Mouse (Mus musculus) intestine, embryonic 15.5 days (tissue): ENCODE results near the gene Arpc5. TPM values are rescaled to one million over a fixed set of nuclear protein-coding genes. Genes with fewer than 3 reads are reported as not detected.

Source experiments
- ATAC-seq: fragments of 200-750 bp; cut with Nextera tagmentation; 2 replicates; pipeline ENCODE4 v1.8.0; 2017; ENCODE audit warnings: moderate TSS enrichment, moderate library complexity
- H3K27ac ChIP-seq: fragments of 300-500 bp; sonication (generic); 2 replicates; pipeline ENCODE4 v1.5.1; 2015; ENCODE audit warnings: mild to moderate bottlenecking, inconsistent platforms
- H3K27me3 ChIP-seq: fragments of 300-500 bp; sonication (generic); replicated peaks from 2 replicates; pipeline ENCODE4 v1.6.1; 2015; ENCODE audit warnings: inconsistent platforms
- H3K36me3 ChIP-seq: fragments of 300-500 bp; sonication (generic); 2 replicates; pipeline ENCODE4 v1.6.1; 2015; ENCODE audit warnings: inconsistent platforms
- H3K4me1 ChIP-seq: fragments of 300-500 bp; sonication (generic); replicated peaks from 2 replicates; pipeline ENCODE4 v1.6.1; 2015; ENCODE audit warnings: inconsistent platforms
- H3K4me2 ChIP-seq: fragments of 300-500 bp; sonication (generic); replicated peaks from 2 replicates; pipeline ENCODE4 v1.6.1; 2015; ENCODE audit warnings: mild to moderate bottlenecking, inconsistent platforms
- H3K4me3 ChIP-seq: fragments of 300-500 bp; sonication (generic); replicated peaks from 2 replicates; pipeline ENCODE4 v1.5.1; 2015; ENCODE audit warnings: inconsistent platforms
- H3K9ac ChIP-seq: fragments of 300-500 bp; sonication (generic); 2 replicates; pipeline ENCODE4 v1.6.1; 2015; ENCODE audit warnings: inconsistent platforms
- H3K9me3 ChIP-seq: fragments of 300-500 bp; sonication (generic); 2 replicates; pipeline ENCODE4 v1.6.1; 2016; ENCODE audit warnings: inconsistent platforms
- WGBS: fragments of 180-500 bp; shearing (Covaris S2); methylation state at CpG from one replicate; pipeline ENCODE4 v1.1.7; 2015; 5-methylcytosine and 5-hydroxymethylcytosine counted together
- polyA plus RNA-seq: library from polyadenylated mRNA; unstranded; fragments of >200 nt; fragmentation: Nextera tagmentation; extraction: Ambion mirVana; gene quantifications from 2 replicates; pipeline ENCODE4 v1.2.1, GENCODE M21; 2015

Gene Arpc5
- polyA plus RNA-seq, 1 experiment from 2014 or later: 358 TPM

- H3K4me3 ChIP-seq: no peak overlapping the region
- no peaks in the 10 kb centered on the region for H3K9me3 ChIP-seq
- peaks cover 15% of the 10 kb centered on the region for H3K4me1 ChIP-seq
- WGBS: 33% methylated on average over 4 of the region's 4 CpGs
- H3K27me3 ChIP-seq: no peaks in the 10 kb centered on the region
- no peak overlapping the region for H3K4me2 ChIP-seq
- no peak for ATAC-seq
- H3K27ac ChIP-seq: no peak overlapping the region
- H3K9ac ChIP-seq: no peak overlapping the region
- H3K36me3 ChIP-seq: no peaks in the 10 kb centered on the region
Observed at GRCm38 (mm10) chr1:152788121-152788660, 21.8 kb downstream of the Arpc5 start.

GRCm38 (mm10) chr1:152790254-152790653, 23.9 kb downstream of the Arpc5 start:
- H3K4me2 ChIP-seq: peak overlapping the region; percentile 30; the same call in 1 of the 2 replicates
- WGBS: 20% methylated on average over 12 of the region's 12 CpGs
- H3K27me3 ChIP-seq: no peaks in the 10 kb centered on the region
- peak overlapping the region; percentile 67; the same call in 1 of the 2 replicates for H3K27ac ChIP-seq
- H3K9ac ChIP-seq: no peak overlapping the region
- H3K4me1 ChIP-seq: peaks cover 15% of the 10 kb centered on the region
- H3K9me3 ChIP-seq: no peaks in the 10 kb centered on the region
- no peak overlapping the region for H3K4me3 ChIP-seq
- no peaks in the 10 kb centered on the region for H3K36me3 ChIP-seq
- ATAC-seq: peak; percentile 70

GRCm38 (mm10) chr1:152790821-152791220, 24.5 kb downstream of the Arpc5 start:
- Histone ChIP-seq H3K27ac (peak overlapping the region; percentile 67), H3K9me3 (no peaks in the 10 kb centered on the region), H3K4me1 (peaks cover 17% of the 10 kb centered on the region), H3K9ac (no peak overlapping the region), H3K4me2 (peak overlapping the region; percentile 30; the same call in 1 of the 2 replicates), H3K27me3 (no peaks in the 10 kb centered on the region), H3K4me3 (no peak overlapping the region), H3K36me3 (no peaks in the 10 kb centered on the region)
- peak; percentile 86 for ATAC-seq
- WGBS: 9% methylated on average over 6 of the region's 6 CpGs

- no peaks in the 10 kb centered on the region for H3K27me3 ChIP-seq
- H3K9ac ChIP-seq: no peak overlapping the region
- 34% methylated on average over 4 of the region's 4 CpGs for WGBS
- H3K9me3 ChIP-seq: no peaks in the 10 kb centered on the region
- no peak overlapping the region for H3K4me3 ChIP-seq
- H3K4me1 ChIP-seq: peaks cover 18% of the 10 kb centered on the region
- no peaks in the 10 kb centered on the region for H3K36me3 ChIP-seq
- H3K4me2 ChIP-seq: no peak overlapping the region
- peak overlapping the region; percentile 67 for H3K27ac ChIP-seq
- peak; percentile 37 for ATAC-seq
Observed at GRCm38 (mm10) chr1:152791269-152791668, 24.9 kb downstream of the Arpc5 start.

- no peak overlapping the region for H3K4me2 ChIP-seq
- H3K27me3 ChIP-seq: no peaks in the 10 kb centered on the region
- no peak overlapping the region for H3K4me3 ChIP-seq
- no peak overlapping the region for H3K27ac ChIP-seq
- 63% methylated on average over 12 of the region's 12 CpGs for WGBS
- no peak for ATAC-seq
- no peaks in the 10 kb centered on the region for H3K36me3 ChIP-seq
- no peak overlapping the region for H3K9ac ChIP-seq
- no peaks in the 10 kb centered on the region for H3K9me3 ChIP-seq
- H3K4me1 ChIP-seq: peaks cover 16% of the 10 kb centered on the region
Observed at GRCm38 (mm10) chr1:152792736-152793494, 26.6 kb downstream of the Arpc5 start.

GRCm38 (mm10) chr1:152793495-152794130, 27.3 kb downstream of the Arpc5 start:
- 67% methylated on average over 6 of the region's 6 CpGs for WGBS
- no peak overlapping the region for H3K27ac ChIP-seq
- no peaks in the 10 kb centered on the region for H3K9me3 ChIP-seq
- ATAC-seq: no peak
- no peak overlapping the region for H3K4me2 ChIP-seq
- H3K9ac ChIP-seq: no peak overlapping the region
- no peaks in the 10 kb centered on the region for H3K27me3 ChIP-seq
- peaks cover 14% of the 10 kb centered on the region for H3K4me1 ChIP-seq
- H3K4me3 ChIP-seq: no peak overlapping the region
- no peaks in the 10 kb centered on the region for H3K36me3 ChIP-seq

GRCm38 (mm10) chr1:152795688-152796255, 29.4 kb downstream of the Arpc5 start:
- H3K4me2 ChIP-seq: no peak overlapping the region
- H3K4me3 ChIP-seq: no peak overlapping the region
- 60% methylated on average over 8 of the region's 8 CpGs for WGBS
- H3K27me3 ChIP-seq: no peaks in the 10 kb centered on the region
- H3K27ac ChIP-seq: no peak overlapping the region
- no peak for ATAC-seq
- H3K4me1 ChIP-seq: peaks cover 11% of the 10 kb centered on the region
- H3K36me3 ChIP-seq: no peaks in the 10 kb centered on the region
- H3K9me3 ChIP-seq: no peaks in the 10 kb centered on the region
- no peak overlapping the region for H3K9ac ChIP-seq

- ATAC-seq: no peak
- WGBS: 84% methylated on average over 8 of the region's 8 CpGs
- H3K27ac ChIP-seq: no peak overlapping the region
Observed at GRCm38 (mm10) chr1:152796683-152797263, 30.4 kb downstream of the Arpc5 start.

GRCm38 (mm10) chr1:152798125-152798524, 31.8 kb downstream of the Arpc5 start:
- 61% methylated on average over 9 of the region's 9 CpGs for WGBS
- H3K4me1 ChIP-seq: peaks cover 3% of the 10 kb centered on the region
- H3K4me2 ChIP-seq: no peak overlapping the region
- H3K9me3 ChIP-seq: no peaks in the 10 kb centered on the region
- ATAC-seq: no peak
- H3K36me3 ChIP-seq: no peaks in the 10 kb centered on the region
- H3K27me3 ChIP-seq: no peaks in the 10 kb centered on the region
- H3K9ac ChIP-seq: no peak overlapping the region
- H3K27ac ChIP-seq: no peak overlapping the region
- no peak overlapping the region for H3K4me3 ChIP-seq

More at GRCm38 (mm10) chr1:152796683-152797263, 30.4 kb downstream of the Arpc5 start:
- no peaks in the 10 kb centered on the region for H3K9me3 ChIP-seq
- no peak overlapping the region for H3K9ac ChIP-seq
- H3K27me3 ChIP-seq: no peaks in the 10 kb centered on the region
- H3K4me1 ChIP-seq: peaks cover 3% of the 10 kb centered on the region
- H3K4me3 ChIP-seq: no peak overlapping the region
- H3K4me2 ChIP-seq: no peak overlapping the region
- H3K36me3 ChIP-seq: no peaks in the 10 kb centered on the region

GRCm38 (mm10) chr1:152799897-152800296, 33.6 kb downstream of the Arpc5 start, which contains the start of gene Ncf2:
Gene Ncf2, plus strand, starts transcription at chr1:152800194.
- no peaks in the 10 kb centered on the region for H3K27me3 ChIP-seq
- no peaks in the 10 kb centered on the region for H3K9me3 ChIP-seq
- WGBS: 16% methylated on average over 2 of the region's 2 CpGs
- H3K4me1 ChIP-seq: peaks cover 3% of the 10 kb centered on the region
- H3K4me2 ChIP-seq: no peak within 1 kb of the TSS
- peak; percentile 85 for ATAC-seq
- 0 out of 2 replicates have a peak within 1 kb of the TSS, but pooled peaks have one; percentile 3 for H3K27ac ChIP-seq
- no peak within 1 kb of the TSS for H3K9ac ChIP-seq
- H3K4me3 ChIP-seq: no peak within 1 kb of the TSS
- H3K36me3 ChIP-seq: no peaks in the 10 kb centered on the region

GRCm38 (mm10) chr1:152800633-152801176, 34.4 kb downstream of the Arpc5 start:
- Histone ChIP-seq H3K9ac (no peak overlapping the region), H3K36me3 (no peaks in the 10 kb centered on the region), H3K9me3 (no peaks in the 10 kb centered on the region), H3K27me3 (no peaks in the 10 kb centered on the region), H3K4me3 (no peak overlapping the region), H3K4me1 (peaks cover 2% of the 10 kb centered on the region), H3K27ac (no peak overlapping the region), H3K4me2 (no peak overlapping the region)
- ATAC-seq: no peak
- 82% methylated on average over 13 of the region's 13 CpGs for WGBS

- Histone ChIP-seq H3K4me2 (no peak overlapping the region), H3K4me1 (peaks cover 10% of the 10 kb centered on the region), H3K36me3 (no peaks in the 10 kb centered on the region), H3K9me3 (no peaks in the 10 kb centered on the region), H3K27ac (no peak overlapping the region), H3K9ac (no peak overlapping the region), H3K27me3 (no peaks in the 10 kb centered on the region), H3K4me3 (no peak overlapping the region)
- WGBS: 69% methylated on average over 6 of the region's 6 CpGs
- ATAC-seq: no peak
Observed at GRCm38 (mm10) chr1:152804907-152805306, 38.6 kb downstream of the Arpc5 start.
